Mouse (Mus musculus) bone marrow macrophage, adult 2 months (primary cell): ENCODE data around the gene Upk2. TPM values are rescaled to one million over a fixed set of nuclear protein-coding genes. Genes with fewer than 3 reads are reported as not detected.
"Not testable (repeated sequence)": the region's sequence is repeated elsewhere in the genome, so short reads cannot be mapped to it uniquely, and the experiment has no call there.

Source experiments
- H3K27ac ChIP-seq: 2 replicates; pipeline ENCODE4 v1.5.1; 2012; ENCODE audit warnings: low read depth, low read length; ENCODE audit not compliant: insufficient read depth
- H3K4me1 ChIP-seq: 2 replicates; pipeline ENCODE4 v1.6.1; 2012; ENCODE audit warnings: low read length; ENCODE audit not compliant: control insufficient read depth, insufficient read depth
- H3K4me3 ChIP-seq: 2 replicates; pipeline ENCODE4 v1.5.1; 2012; ENCODE audit warnings: mild to moderate bottlenecking, low read length, moderate library complexity; ENCODE audit not compliant: insufficient read depth
- CTCF ChIP-seq: IDR thresholded peaks from 2 replicates; pipeline ENCODE4 v1.5.1; 2012; ENCODE audit warnings: low read depth, mild to moderate bottlenecking, low read length, moderate library complexity
- POLR2A ChIP-seq: IDR thresholded peaks from 2 replicates; pipeline ENCODE4 v1.6.1; 2012; ENCODE audit warnings: mild to moderate bottlenecking, low read depth, low read length, borderline replicate concordance
- polyA plus RNA-seq: library from polyadenylated mRNA; stranded (reverse); fragments of >200 nt; gene quantifications from 2 replicates; pipeline ENCODE4 v1.2.4, GENCODE M21; 2012; ENCODE audit not compliant: missing spikeins, insufficient read depth, insufficient read length

Gene Upk2
- polyA plus RNA-seq, 1 experiment, result not detected

DNA sequence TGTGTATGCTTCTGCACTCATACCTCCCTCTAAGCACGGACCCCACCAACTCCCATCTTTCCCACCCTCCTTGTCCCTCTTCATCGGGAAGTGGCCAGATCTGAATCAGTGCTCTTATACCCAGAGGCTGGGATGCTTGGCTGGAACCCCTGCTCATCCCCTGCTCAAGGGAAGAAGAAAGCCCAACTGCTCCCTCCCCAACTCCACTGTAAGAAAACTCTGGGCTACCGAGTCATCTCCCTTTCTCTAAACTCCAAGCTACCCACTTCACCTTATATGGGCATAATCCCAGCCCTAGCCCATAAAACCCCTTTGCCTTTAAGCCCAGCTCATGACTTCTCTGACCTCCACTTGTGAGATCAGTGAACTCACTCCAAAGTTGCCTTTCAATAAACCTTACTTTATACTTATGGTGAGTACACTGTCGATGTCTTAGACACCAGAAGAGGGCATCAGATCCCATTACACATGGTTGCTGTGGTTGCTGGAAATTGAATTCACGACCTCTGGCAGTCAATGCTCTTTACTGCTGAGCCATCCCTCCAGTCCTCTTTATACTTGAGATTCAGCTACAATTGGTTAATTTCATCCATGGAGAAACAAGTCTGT, 22.1 kb downstream of the Upk2 start:
- H3K4me3 ChIP-seq, result no peak overlapping the region
- no peak overlapping the region for H3K27ac ChIP-seq
- TF ChIP-seq CTCF, result no peak
- no peak for TF ChIP-seq POLR2A
- H3K4me1 ChIP-seq, result peaks cover 13% of the 10 kb centered on the region

DNA sequence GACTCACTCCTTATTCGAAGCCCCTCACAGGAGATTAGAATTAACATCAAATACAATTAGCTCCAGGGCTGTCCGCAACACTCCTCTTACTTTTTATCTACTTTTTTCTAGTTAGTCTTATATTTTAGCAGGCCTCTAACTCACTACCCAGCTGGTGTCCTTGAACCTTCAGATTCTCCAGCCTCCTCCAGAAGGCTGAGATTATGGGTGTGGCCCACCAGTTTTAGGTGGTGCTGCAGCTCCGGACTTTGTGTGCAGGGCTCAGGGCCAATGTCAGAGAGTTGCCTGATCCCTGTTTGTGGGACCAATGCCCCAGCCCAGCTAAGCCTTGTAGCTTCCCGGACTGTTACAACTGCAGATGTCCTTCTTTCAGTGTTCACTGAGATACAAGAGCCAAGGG, 31.2 kb downstream of the Upk2 start:
- no peak for TF ChIP-seq CTCF
- TF ChIP-seq POLR2A, result no peak
- Histone ChIP-seq H3K27ac (no peak overlapping the region), H3K4me1 (peaks cover 4% of the 10 kb centered on the region), H3K4me3 (no peak overlapping the region)

DNA sequence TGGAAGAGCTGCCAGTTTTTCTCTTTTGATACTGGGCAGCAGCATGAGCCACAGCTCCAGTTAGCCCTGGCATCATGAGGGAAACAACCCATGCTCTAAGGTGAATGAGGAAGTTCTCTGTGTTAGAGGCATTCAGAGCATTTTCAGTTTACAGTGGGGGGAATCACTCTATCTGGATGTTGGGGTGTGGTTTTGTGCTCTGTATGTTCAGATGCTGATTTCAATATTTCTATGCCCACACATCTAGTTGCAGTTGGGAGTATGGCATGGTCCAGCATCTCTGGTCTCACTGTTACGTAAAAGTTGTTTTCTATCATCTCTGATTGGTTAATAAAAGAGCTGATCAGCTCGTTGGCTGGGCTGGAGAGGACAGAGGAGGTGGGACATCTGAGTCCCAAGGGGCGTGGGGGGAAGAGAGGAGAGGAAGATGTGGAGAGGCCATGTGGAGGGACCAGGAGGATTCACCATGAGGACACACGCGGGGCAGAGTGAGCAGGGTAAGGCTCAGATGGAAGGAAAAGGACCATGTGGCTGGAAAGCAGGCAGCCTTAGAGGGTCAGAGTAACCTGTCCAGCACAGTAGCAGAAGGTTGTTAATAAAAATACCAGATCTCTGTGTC, 34.4 kb downstream of the Upk2 start:
- peak overlapping the region; percentile 44 for H3K27ac ChIP-seq
- TF ChIP-seq POLR2A, result no peak
- no peak for TF ChIP-seq CTCF
- H3K4me1 ChIP-seq, result peaks cover 6% of the 10 kb centered on the region
- peak overlapping the region; percentile 38 for H3K4me3 ChIP-seq

DNA sequence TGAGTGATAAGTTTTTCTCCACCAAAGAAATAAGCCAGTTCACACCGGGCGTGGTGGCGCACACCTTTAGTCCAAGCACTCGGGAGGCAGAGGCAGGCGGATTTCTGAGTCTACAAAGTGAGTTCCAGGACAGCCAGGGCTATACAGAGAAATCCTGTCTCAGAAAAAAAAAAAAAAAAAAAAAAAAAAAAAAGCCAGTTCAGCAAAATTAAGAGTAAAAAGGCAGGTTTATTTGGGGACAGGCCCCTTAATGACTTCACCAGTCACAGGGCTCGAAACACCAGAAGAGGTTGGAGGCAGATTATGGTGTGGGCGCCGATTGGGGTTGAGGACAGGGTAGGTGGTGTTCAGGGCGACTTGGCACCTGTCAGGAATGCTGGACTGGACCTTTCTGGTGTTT, 35.0 kb downstream of the Upk2 start:
- not testable (repeated sequence) for H3K4me1 ChIP-seq, H3K4me3 ChIP-seq
- H3K27ac ChIP-seq, result peak overlapping the region; percentile 44

DNA sequence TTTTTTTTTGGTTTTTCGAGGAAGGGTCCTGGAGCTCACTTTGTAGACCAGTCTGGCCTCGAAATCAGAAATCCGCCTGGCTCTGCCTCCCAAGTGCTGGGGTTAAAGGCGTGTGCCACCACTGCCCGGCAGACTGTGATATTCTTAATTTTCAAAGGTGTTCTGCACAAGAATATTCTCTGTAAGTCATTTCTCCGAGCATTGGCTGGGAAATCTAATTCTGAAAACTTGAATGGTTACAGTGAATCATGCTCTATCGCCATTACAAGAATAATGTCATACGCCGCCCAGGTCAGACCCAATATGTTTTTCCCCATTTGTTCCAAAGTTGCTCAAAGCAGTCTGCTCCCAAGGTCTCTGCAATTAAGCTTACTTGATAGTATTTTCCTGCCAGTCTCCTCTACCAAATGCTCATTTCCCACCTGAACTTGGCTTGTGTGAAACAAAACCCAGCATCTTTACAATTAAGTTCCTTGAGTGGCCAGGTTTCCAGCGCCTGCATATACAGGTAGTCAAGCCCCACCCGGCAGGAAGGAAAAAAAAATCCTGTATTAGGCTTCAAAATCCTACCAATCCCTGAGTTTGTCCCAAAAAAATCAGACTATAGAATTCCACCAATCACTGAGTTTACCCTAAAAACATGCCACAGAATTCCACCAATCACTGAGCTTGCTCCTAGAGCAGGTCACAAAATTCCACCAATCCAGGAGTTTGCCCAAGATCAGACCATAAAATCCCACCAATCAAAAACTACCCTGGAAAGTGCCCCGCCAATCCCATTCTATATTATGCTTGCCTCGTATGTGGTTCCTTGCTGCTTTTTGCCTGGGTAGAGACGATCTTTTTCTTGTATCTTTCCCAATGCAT, 36.0 kb downstream of the Upk2 start, which contains the start of gene Ccdc84:
Gene Ccdc84, minus strand, starts transcription at position 51 of the 867 bp plus-strand sequence.
- H3K27ac ChIP-seq, result peak within 1 kb of the TSS; percentile 74
- TF ChIP-seq CTCF (no peak), POLR2A (no peak)
- peaks cover 6% of the 10 kb centered on the region for H3K4me1 ChIP-seq
- H3K4me3 ChIP-seq, result peak within 1 kb of the TSS; percentile 92

DNA sequence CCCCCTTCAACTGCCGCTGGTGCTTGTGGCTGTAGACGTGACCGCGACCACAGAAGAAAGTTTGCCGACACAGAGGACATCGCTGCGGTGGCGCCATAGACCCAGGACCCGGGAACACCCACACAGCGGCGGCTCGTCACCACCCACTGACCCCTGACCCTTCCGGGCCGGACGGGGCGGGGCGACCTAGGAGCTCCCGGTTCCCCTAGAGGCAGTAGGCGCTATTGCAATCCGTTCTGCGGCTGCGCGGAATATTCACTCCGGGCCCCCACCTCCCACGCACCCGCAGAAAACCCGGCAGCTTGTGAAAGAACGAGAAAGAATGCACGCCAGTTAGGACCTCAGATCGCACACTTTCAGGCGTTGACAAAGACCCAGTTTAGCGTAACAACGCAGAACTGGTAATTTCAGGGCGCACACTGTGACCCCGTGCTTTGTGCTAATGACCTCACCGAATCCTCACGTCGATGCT, 36.8 kb downstream of the Upk2 start:
- TF ChIP-seq POLR2A (no peak), CTCF (no peak)
- Histone ChIP-seq H3K27ac (peak overlapping the region; percentile 74), H3K4me1 (peaks cover 6% of the 10 kb centered on the region), H3K4me3 (peak overlapping the region; percentile 92)

DNA sequence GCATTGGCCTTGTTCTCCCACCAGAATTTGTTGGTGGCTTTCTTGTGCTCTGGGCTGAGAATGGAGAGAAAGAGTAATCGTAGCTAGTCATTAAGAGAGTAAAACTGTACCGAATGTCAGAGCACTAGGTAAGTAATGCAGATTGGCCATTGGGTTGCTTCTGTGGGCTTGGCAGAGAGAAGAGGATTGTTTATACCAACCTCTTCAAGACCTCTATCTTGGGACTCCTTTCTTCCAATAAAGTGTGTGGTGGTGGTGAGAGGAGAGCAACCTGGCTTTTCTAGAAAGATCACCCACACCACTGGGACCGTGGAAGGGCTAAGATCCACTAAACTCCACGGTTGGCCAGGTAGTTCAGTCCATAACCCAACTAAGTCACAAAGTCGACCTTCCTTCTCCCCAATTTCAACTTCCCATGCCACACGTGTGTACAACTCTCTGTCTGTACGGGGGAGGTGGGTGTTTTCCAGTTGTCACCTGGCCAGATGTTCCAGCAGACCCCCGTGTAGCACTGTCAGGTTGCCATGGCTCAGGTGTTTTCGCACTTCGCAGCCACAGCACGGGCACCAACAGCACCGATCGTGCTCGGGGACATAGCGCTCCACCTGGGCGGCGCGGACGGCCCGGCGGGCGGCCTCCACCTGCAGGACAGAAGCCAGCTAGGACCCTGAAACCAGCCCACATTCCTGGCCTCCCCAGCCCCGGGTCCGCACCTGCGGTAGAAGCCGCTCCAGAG, 37.5 kb downstream of the Upk2 start:
- Histone ChIP-seq H3K4me1 (peaks cover 6% of the 10 kb centered on the region), H3K4me3 (peak overlapping the region; percentile 92), H3K27ac (no peak overlapping the region)
- TF ChIP-seq CTCF (no peak), POLR2A (no peak)

DNA sequence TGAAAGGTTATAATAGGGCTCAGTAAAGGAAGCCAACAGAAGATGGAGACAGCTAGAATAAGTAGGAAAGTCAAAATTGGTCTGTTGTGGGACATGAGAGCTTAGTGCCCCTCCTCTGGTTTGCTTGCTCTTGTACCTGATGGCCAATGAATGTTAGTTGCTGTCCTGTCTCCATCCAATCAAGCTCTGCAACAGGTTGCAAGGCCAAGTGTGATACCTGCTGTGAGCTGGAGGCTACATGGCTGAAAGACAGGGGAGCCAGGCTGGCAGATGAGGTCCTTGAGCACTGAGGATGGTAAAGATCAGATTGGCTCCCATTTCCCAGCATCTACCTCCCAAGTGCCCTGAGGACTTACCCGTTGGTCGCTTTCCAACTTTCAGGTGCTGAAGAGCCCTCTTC, 42.0 kb downstream of the Upk2 start:
- Histone ChIP-seq H3K4me3 (no peak overlapping the region), H3K4me1 (peaks cover 4% of the 10 kb centered on the region; the same call in 1 of the 2 replicates), H3K27ac (no peak overlapping the region)
- TF ChIP-seq POLR2A (no peak), CTCF (no peak)

DNA sequence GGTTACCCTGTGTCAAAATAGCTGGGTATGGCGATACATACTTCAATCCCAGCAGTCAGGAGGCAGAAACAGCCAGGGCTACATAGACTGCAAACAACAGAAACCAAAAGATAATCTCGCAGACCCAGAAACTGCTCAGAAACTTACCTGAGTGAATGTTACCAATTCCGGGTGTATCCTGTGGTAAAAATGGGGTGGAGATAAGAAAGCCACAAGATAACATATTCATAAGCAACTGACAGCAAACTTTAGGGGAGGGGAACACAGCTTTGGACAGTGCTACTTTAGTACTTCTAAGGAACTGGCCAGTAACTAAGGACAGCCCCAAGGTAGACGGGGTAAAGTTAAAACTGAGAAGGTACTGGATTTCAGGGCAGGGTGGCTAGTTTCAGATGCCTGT, 42.5 kb downstream of the Upk2 start:
- peaks cover 4% of the 10 kb centered on the region; the same call in 1 of the 2 replicates for H3K4me1 ChIP-seq
- no peak overlapping the region for H3K27ac ChIP-seq
- TF ChIP-seq CTCF (no peak), POLR2A (no peak)
- no peak overlapping the region for H3K4me3 ChIP-seq

DNA sequence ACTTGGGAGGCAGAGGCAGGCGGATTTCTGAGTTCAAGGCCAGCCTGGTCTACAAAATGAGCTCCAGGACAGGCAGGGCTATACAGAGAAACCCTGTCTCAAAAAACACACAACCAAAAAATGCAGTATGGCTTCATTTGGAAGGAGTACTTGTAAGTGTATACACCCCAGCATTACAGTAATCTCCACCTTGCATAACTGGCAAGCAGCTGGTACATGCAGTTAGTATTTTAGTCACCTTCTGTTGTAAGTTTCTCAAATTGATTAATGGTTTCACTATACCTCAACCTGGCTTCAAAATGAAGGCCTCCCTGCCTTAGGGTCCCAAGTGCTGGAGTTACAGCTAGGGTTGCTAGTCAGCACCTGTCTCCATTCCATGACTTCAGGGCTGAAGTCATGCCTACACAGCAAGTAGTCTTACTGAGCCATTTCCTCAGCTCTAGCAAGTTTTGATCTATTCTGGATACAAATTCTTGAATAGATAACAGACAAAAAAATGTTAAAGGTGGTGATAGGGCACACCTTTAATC, 43.1 kb downstream of the Upk2 start:
- no peak for TF ChIP-seq POLR2A
- no peak for TF ChIP-seq CTCF
- Histone ChIP-seq H3K4me3 (no peak overlapping the region), H3K4me1 (peaks cover 4% of the 10 kb centered on the region; the same call in 1 of the 2 replicates), H3K27ac (no peak overlapping the region)
